Mouse (Mus musculus) heart, embryonic 14.5 days (tissue): ENCODE measurements around the gene Ppan. TPM values are rescaled to one million over a fixed set of nuclear protein-coding genes. Genes with fewer than 3 reads are reported as not detected.
A peak's percentile ranks its signal among the peaks of the same experiment; 100 is the strongest.

Experiments
- ATAC-seq: fragments of 200-750 bp; cut with Nextera tagmentation; 2 replicates; pipeline ENCODE4 v1.8.0; 2017; ENCODE audit warnings: low read depth, moderate TSS enrichment; ENCODE audit not compliant: insufficient number of reproducible peaks, insufficient read depth, low FRiP score
- H3K27ac ChIP-seq, 2 experiments: fragments of 200-500 bp in 1 of 2; fragments of 300-500 bp in 1 of 2; sonication (generic) in 1 of 2; replicated peaks in 1 of 2; 2 replicates each; pipeline ENCODE4 v1.5.1; 2012 to 2014; ENCODE audit warnings: low read depth in 2 of 2, low read length in 2 of 2, control low read depth in 1 of 2, mild to moderate bottlenecking in 1 of 2, mixed read lengths in 1 of 2; ENCODE audit not compliant: control insufficient read depth in 1 of 2, insufficient read depth in 1 of 2
- H3K27me3 ChIP-seq: fragments of 300-500 bp; sonication (generic); 2 replicates; pipeline ENCODE4 v1.6.1; 2014; ENCODE audit warnings: mild to moderate bottlenecking, low read length, control low read depth; ENCODE audit not compliant: control insufficient read depth, insufficient read depth
- H3K36me3 ChIP-seq: fragments of 300-500 bp; sonication (generic); 2 replicates; pipeline ENCODE4 v1.6.1; 2014; ENCODE audit warnings: mild to moderate bottlenecking, control low read depth, low read length, mixed read lengths; ENCODE audit not compliant: control insufficient read depth, insufficient read depth
- H3K4me1 ChIP-seq, 2 experiments: fragments of 200-500 bp in 1 of 2; fragments of 300-500 bp in 1 of 2; sonication (generic) in 1 of 2; 2 replicates each; pipeline ENCODE4 v1.6.1; 2012 to 2014; ENCODE audit warnings: low read length in 2 of 2, control low read depth in 1 of 2, mixed read lengths in 1 of 2; ENCODE audit not compliant: control insufficient read depth in 2 of 2, insufficient read depth in 2 of 2
- H3K4me2 ChIP-seq: fragments of 300-500 bp; sonication (generic); 2 replicates; pipeline ENCODE4 v1.6.1; 2014; ENCODE audit warnings: mild to moderate bottlenecking, low read length
- H3K4me3 ChIP-seq, 2 experiments: fragments of 200-500 bp in 1 of 2; fragments of 300-500 bp in 1 of 2; sonication (generic) in 1 of 2; 2 replicates each; pipeline ENCODE4 v1.5.1; 2012 to 2014; ENCODE audit warnings: low read length in 2 of 2, mild to moderate bottlenecking in 2 of 2, control low read depth in 1 of 2, low read depth in 1 of 2, moderate library complexity in 1 of 2; ENCODE audit not compliant: control insufficient read depth in 1 of 2, insufficient read depth in 1 of 2
- H3K9ac ChIP-seq: fragments of 300-500 bp; sonication (generic); 2 replicates; pipeline ENCODE4 v1.6.1; 2014; ENCODE audit warnings: mild to moderate bottlenecking, low read length
- H3K9me3 ChIP-seq: fragments of 300-500 bp; sonication (generic); 2 replicates; pipeline ENCODE4 v1.6.1; 2016; ENCODE audit warnings: low read length, control low read depth; ENCODE audit not compliant: control insufficient read depth
- WGBS: fragments of 180-500 bp; shearing (Covaris S2); extraction: QIAGEN DNeasy Blood & Tissue Kit; methylation state at CpG from one replicate; pipeline ENCODE4 v1.1.7; 2014; 5-methylcytosine and 5-hydroxymethylcytosine counted together
- polyA plus RNA-seq: library from polyadenylated mRNA; unstranded; fragments of >200 nt; fragmentation: Nextera tagmentation; extraction: Ambion mirVana; gene quantifications from 2 replicates; pipeline ENCODE4 v1.2.1, GENCODE M21; 2014

The Ppan gene
- polyA plus RNA-seq, 1 experiment from 2014 or later: 30.0 TPM

DNA sequence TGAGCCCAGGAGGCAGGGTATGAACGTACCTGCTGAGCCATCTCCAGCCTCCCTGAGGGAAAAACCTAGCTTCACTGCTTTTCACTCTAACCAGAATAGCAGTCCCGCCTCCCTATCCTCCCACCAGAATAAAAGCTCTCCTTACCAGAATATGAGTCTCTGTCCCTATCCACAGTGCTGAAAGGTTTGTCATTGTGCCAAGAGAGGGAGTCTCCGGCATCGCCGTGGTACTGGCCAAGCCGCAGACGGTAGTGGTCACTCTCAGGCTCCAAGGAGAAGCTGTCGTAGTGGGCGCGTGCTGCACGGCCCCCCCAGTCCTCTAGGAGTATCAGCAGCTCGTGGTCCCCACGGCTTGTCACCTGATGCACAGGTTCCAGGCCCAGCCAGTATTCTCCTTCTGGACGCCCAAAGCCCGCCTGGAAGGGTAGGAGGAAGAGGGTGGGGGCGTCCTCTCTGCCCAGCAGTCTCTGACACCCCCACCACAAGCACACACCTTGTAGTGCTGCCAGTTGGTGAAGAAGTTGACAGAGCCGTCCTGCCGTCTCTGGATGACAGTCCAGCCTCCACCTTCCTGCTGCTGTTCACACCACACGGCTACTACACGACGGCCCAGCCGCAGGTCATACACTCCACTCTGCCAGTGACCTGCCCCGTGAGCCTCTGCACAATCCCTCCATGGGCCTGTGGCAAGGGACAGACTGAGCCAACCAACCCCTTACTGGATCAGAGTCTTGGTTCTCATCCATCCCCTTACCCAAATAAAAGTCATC lies 12.8 kb upstream of the Ppan start:
- H3K27ac ChIP-seq: no peak overlapping the region
- H3K9me3 ChIP-seq: no peaks in the 10 kb centered on the region
- no peak overlapping the region for H3K9ac ChIP-seq
- no peak for ATAC-seq
- 0 out of 2 replicates have a peak, but pooled peaks cover 3% of the 10 kb centered on the region for H3K36me3 ChIP-seq
- peaks cover 4 to 5% of the 10 kb centered on the region in 2 experiments; a peak in 2 of 4 replicates for H3K4me1 ChIP-seq
- no peak overlapping the region for H3K4me2 ChIP-seq
- H3K27me3 ChIP-seq: peaks cover 3% of the 10 kb centered on the region; the same call in 1 of the 2 replicates
- H3K4me3 ChIP-seq: no peak overlapping the region
- WGBS: 65% methylated on average over 23 of the region's 23 CpGs

DNA sequence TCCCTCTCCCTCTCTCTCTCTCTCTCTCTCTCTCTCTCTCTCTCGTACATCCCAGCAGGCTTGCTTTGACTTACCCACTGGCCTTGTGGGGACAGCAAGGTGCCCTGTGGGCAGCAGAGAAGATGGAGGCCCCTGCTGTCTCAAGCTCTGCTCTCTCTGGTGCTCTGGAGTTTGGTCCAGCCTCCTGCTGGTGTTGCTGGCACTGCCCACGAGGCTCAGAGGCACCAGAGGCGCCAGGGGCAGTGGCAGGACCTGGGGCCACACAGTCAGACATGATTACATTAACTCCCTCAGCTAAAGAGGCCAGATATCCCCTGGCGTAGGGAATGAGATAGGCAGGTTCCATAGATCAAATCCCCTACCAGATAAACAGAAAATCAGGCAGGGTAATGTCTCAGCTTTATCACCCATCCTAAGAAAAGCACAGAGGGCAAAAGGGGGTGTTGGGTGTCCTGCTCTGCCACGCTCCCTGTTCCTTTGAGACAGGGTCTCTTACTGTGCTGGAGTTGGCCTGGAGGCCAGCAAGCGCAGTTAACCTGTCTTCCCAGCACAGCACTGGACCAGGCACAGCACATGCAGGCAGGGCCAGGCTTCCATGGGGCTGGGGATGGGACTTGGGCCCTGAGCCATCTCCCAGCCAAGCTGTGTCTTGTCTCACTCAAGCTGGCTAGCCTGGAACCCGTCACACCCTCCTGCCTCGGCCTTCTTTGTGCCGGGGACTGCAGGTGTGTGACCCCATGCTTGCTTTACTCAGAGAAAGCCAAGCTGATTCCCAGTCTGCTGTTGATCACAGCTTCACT lies 11.5 kb upstream of the Ppan start:
- ATAC-seq: no peak
- peaks cover 4 to 5% of the 10 kb centered on the region in 2 experiments; a peak in 2 of 4 replicates for H3K4me1 ChIP-seq
- 64% methylated on average over 8 of the region's 9 CpGs for WGBS

GRCm38 (mm10) chr9:20877118-20878040 lies 10.6 kb upstream of the Ppan start:
- peak overlapping the region; percentile 25 to 94; a peak in 3 of 4 replicates for H3K27ac ChIP-seq

More for the DNA sequence above, 11.5 kb upstream of the Ppan start:
- Histone ChIP-seq H3K9ac (no peak overlapping the region), H3K27me3 (no peaks in the 10 kb centered on the region), H3K4me3 (no peak overlapping the region), H3K4me2 (no peak overlapping the region), H3K9me3 (no peaks in the 10 kb centered on the region), H3K36me3 (0 out of 2 replicates have a peak, but pooled peaks cover 3% of the 10 kb centered on the region), H3K27ac (no peak overlapping the region)

GRCm38 (mm10) chr9:20878041-20878709 lies 9.8 kb upstream of the Ppan start:
- peak overlapping the region; percentile 93 to 94 for H3K27ac ChIP-seq
- no peaks in the 10 kb centered on the region for H3K27me3 ChIP-seq
- H3K4me2 ChIP-seq: peak overlapping the region; percentile 84
- WGBS: under 1% methylated on average over 69 of the region's 69 CpGs
- H3K9me3 ChIP-seq: no peaks in the 10 kb centered on the region
- H3K9ac ChIP-seq: peak overlapping the region; percentile 84
- H3K4me3 ChIP-seq: peak overlapping the region; percentile 46 to 54
- H3K4me1 ChIP-seq: peaks cover 4 to 5% of the 10 kb centered on the region in 2 experiments; a peak in 2 of 4 replicates
- 0 out of 2 replicates have a peak, but pooled peaks cover under 1% of the 10 kb centered on the region for H3K36me3 ChIP-seq
- ATAC-seq: peak; percentile 96

More at GRCm38 (mm10) chr9:20877118-20878040, 10.6 kb upstream of the Ppan start:
- H3K4me2 ChIP-seq: peak overlapping the region; percentile 84
- H3K9ac ChIP-seq: peak overlapping the region; percentile 60; the same call in 1 of the 2 replicates
- H3K27me3 ChIP-seq: no peaks in the 10 kb centered on the region
- no peak for ATAC-seq
- 0 out of 2 replicates have a peak, but pooled peaks cover 3% of the 10 kb centered on the region for H3K36me3 ChIP-seq
- peak overlapping the region; percentile 46 to 54 for H3K4me3 ChIP-seq
- H3K4me1 ChIP-seq: peaks cover 4 to 5% of the 10 kb centered on the region in 2 experiments; a peak in 2 of 4 replicates
- H3K9me3 ChIP-seq: no peaks in the 10 kb centered on the region
- 35% methylated on average over 14 of the region's 14 CpGs for WGBS

DNA sequence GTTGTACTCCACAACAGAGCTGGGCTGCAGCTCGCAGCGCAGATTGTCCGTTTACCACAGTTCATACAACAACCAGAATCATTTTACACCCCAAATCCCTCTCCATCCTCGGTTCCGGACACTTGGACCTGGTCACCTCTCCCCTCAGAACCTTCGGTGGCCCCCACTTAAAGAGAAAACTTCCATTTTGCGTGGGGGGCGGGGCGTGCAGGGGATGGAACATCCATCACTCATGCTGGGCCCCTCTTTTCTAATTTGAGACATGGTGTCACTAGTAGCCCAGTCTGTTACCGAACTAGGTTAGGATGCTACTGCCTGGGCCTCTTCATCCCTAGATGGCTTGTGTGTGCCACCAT lies 9.3 kb upstream of the Ppan start:
- no peaks in the 10 kb centered on the region for H3K9me3 ChIP-seq
- peak overlapping the region; percentile 84 for H3K9ac ChIP-seq
- peak overlapping the region; percentile 93 to 94 for H3K27ac ChIP-seq
- WGBS: 18% methylated on average over 10 of the region's 10 CpGs
- H3K4me3 ChIP-seq: peak overlapping the region; percentile 46 to 54
- H3K36me3 ChIP-seq: no peaks in the 10 kb centered on the region
- peaks cover 4 to 5% of the 10 kb centered on the region in 2 experiments; a peak in 2 of 4 replicates for H3K4me1 ChIP-seq
- H3K27me3 ChIP-seq: no peaks in the 10 kb centered on the region
- H3K4me2 ChIP-seq: peak overlapping the region; percentile 84
- no peak for ATAC-seq

DNA sequence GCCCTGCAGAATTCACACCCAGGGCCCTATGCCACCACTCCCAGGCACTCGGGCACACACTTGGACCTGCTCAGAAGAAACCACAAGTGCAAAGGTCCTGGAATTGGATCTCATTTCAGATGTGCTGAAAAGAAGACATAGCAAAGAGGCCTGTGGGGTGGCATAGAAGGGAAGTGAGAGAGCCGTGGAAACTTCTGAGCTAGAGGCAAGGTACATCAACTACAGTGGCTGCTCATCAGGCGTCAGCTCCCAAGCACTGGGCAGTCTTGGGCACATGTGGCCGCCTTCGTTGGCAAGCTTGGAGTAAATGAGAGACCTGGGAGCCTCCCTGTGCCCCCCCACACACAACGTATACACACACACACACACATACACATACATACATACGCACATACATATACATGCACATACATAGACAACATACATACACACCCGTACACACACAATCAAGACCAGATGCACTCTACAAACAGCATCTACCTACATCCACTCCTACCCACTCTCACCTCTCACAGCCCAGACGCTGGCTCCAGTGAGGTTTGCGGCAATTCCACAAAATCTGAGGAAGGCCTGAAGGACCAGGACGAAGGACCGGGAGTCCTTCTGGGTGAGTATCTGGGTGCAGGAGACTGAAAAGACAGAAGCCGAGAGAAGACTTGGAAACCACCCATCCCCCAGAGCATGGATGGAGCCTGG lies 8.7 kb upstream of the Ppan start, which contains the start of gene Angptl6:
TSS of gene Angptl6 (minus strand) at position 631 of the 696 bp plus-strand sequence.
- WGBS: 84% methylated on average over 13 of the region's 13 CpGs
- peak within 1 kb of the TSS; percentile 84 for H3K4me2 ChIP-seq
- H3K9ac ChIP-seq: peak within 1 kb of the TSS; percentile 84
- no peaks in the 10 kb centered on the region for H3K9me3 ChIP-seq
- no peaks in the 10 kb centered on the region for H3K36me3 ChIP-seq
- H3K4me3 ChIP-seq: peak within 1 kb of the TSS; percentile 46 to 54
- no peaks in the 10 kb centered on the region for H3K27me3 ChIP-seq
- H3K4me1 ChIP-seq: peaks cover 4 to 5% of the 10 kb centered on the region in 2 experiments; a peak in 2 of 4 replicates
- no peak for ATAC-seq
- H3K27ac ChIP-seq: peak within 1 kb of the TSS; percentile 93 to 94
